Mouse (Mus musculus): Measurements from ENCODE around the gene Ddx58.

DNA sequence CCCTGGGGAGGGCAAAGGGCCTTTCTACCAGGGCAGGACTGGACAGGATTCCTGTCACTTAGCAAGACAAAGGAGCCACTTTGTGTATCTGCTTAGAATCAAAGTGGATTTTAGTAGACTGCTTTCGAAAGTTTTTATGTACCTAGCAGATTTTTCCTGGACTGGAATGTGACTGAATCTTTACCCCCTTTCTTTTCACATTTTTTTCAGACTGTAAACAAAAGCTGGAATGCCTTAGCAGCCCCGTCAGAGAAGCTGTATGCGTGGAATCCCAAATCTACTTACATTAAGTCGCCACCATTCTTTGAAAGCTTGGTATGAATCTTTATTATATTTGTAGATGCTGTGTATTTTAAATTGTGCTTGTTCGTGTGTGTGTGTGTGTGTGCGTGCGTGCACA, 51.7 kb downstream of the Ddx58 start:
- TF ChIP-seq GATA1 (IDR thresholded peaks at IDR 0.05; ENCODE audit: borderline replicate concordance, low read length) (no peak), FLI1 (IDR thresholded peaks at IDR 0.05; ENCODE audit: low read length) (no peak)

Measured in megakaryocyte, embryonic 14.5 days (primary cell).